Mouse (Mus musculus) gastrocnemius, adult 8-10 months (tissue): ENCODE data around the gene Gm49369. TPM values are rescaled to one million over a fixed set of nuclear protein-coding genes. Genes with fewer than 3 reads are reported as not detected.
"Not testable (repeated sequence)": the region's sequence is repeated elsewhere in the genome, so short reads cannot be mapped to it uniquely, and the experiment has no call there.

ENCODE experiments used
- DNase-seq, 2 experiments: peaks; one replicate each; pipeline ENCODE4 v3.0.0; 2022; ENCODE audit warnings: low spot score in 2 of 2
- total RNA-seq, 4 experiments: library from RNA; stranded (reverse); gene quantifications; 2 replicates each; pipeline ENCODE4 v1.2.4; 2022

The Gm49369 gene
- total RNA-seq, 4 experiments from 2014 or later, result 1.7 to 8.5 (median 4.8) TPM

DNA sequence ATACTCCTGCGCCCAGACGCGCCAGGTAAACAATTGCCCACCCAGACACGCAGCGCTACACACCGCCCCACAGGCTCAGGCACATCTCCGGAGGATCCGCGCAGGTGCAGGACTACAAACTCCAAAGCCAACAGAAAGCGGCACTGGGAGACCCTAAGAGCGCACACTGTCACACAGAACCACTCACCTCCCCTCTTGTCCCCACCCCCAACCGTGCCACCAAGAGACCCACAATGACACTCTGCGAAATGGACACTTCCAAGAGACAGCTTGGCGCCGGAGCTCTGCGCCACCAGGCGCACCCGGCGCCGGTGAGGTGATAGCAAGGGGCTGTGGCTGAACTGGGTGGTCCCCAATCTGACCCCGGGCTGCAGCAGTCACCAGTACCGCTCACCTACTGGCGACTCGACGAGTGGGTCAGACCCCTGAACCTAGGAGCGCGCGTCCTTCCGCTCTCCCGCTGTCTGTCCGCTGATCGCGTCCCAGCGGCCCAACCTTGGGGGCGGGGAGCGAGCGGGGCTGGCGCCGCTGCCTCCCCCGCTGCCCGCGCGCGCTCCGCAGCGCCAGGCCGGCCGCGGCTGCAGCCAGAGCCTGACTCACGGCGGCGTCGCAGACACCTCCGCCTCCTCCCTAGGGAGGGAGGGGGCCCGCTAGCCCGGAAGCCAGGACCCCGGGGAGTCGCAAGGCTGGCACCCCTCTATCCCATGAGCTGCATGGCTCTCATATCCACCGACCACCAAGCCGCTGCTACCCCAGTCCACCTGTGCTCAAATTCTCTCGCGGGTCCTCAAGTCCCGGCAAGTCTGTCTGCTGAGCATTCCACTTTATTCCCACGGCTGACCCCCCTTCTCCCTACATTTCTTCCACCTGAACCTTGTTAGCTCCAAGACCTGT lies 10.5 kb downstream of the Gm49369 start:
- DNase-seq, result no peak

- no peak for DNase-seq
These were observed 11.1 kb downstream of the Gm49369 start for GRCm38 (mm10) chr7:142371398-142371767.

DNA sequence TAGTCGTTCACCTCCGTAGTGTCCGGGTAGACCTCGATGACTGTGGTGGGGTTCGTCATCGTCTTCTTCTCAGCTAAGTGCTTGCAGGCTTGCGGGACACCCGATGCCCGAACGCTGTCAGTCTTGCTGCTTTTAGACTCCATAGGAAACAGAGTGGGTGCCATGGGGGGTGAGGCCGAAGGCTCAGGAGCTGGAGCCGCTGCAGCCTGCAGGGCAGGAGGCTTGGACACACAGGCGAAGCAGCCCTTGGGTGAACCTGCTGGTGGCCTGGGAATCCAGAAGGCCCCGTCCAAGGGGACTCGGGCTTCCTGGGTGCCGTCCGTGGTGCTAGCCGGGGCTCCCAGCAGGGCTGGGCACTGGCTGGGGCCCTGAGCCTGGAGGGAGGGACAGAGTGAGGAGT lies 11.5 kb downstream of the Gm49369 start:
- DNase-seq, result no peak

- peak in 1 of 2 experiments; percentile 29 for DNase-seq
These were observed 12.6 kb downstream of the Gm49369 start for GRCm38 (mm10) chr7:142369820-142370219.

DNA sequence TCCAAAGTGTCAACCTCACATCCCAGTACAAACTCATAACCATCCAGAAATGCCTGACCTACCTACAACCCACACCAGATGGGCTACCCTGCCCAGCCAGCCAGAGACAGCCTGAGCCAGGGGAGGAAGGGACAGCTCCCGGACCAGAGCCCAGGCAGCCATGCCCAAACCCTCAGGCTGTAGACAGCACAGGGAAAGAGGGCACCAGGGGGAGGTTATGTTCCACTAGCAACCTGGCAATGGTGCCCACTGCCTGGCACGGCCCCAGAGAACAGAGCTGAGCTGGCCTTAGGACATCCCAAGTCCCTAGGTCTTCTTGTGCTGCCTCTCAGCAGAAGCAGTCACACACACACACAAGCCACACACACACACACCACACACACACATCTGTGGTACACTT lies 13.6 kb downstream of the Gm49369 start:
- DNase-seq, result peak; percentile 73 to 74

DNA sequence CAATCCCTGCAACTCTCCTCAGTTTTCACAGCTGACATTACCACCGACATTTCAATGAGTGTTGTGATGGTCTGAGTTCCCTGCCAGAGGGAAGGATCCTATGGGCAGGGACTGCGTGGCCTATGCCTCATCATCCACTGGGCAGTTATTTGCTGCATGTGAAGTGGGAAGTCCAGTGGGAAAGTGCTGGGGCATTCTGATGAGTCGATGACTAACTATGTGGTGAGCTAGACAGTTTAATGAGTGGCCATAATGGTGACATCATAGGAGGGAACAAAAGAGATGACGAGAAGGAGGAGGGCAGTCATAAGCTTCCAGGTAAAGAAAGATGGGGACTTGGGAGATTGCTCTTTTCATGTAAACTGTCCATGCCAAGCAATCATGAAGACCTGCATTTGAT lies 19.4 kb downstream of the Gm49369 start:
- DNase-seq, result no peak

DNA sequence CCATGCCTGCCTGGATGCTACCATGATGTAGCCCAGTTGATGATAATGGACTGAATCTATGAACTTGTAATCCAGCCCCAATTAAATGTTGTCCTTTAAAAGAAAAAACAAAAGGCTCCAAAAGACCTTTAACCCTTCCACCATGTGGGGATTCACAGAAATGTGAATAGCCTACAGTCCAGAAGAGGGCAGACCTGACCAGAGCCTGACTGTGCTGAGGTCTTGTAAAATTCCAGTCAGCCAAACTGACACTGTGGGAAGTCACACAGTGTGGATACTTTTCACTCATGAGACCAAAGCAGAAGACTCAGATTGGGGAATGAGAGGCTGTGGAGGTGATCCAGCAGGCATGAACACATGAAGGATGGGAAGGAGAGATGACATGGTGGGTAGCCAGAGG lies 21.7 kb downstream of the Gm49369 start:
- DNase-seq, result no peak

DNA sequence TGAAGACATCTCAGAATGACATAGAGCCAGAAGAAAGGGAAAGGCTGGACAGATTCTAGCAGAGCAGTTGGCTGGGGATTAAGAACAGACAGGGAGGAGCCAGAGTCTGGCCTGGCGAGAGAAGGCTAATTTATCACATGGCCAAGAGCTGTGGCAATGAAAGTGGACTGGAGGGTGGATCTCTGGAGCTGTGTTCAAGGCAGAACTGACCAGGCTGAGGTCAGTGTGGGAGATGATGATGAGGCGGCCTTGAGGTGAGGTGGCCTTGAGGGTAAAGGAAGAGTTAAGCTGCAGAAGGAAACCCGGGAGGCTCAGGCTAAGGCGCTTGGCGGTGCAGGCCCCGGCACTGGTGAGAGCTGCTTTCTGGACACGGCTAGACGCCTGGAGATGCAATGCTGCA lies 23.3 kb downstream of the Gm49369 start:
- no peak for DNase-seq

- DNase-seq, result no peak
These were observed 24.9 kb downstream of the Gm49369 start for GRCm38 (mm10) chr7:142357566-142357965.

DNA sequence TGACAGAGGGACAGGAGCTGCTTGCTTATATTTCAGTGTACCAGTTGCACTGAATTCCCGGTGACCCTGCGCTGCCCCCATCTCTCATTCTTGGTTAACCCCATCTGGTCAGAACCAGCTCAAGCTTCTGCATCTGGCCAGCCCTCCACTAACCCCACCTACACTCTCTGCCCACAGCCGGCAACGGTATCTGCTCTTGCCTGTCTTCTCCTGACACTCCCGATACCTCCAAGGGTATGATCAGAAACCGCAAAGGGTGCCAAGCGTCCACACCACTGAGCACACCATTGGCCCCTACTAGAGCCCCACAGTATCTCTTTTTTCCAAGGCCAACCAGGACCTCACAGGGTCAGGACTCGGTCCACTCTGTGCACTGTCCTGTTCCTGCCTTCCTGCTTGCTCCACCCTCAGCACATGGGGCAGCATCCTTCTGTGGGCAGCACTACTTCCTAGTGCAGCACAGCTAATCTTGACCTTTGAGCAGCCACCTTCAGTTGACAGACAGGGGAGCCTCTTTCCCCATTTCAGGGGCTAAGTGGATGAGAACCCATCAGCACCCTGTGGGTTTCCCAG lies 27.7 kb downstream of the Gm49369 start:
- DNase-seq, result no peak

DNA sequence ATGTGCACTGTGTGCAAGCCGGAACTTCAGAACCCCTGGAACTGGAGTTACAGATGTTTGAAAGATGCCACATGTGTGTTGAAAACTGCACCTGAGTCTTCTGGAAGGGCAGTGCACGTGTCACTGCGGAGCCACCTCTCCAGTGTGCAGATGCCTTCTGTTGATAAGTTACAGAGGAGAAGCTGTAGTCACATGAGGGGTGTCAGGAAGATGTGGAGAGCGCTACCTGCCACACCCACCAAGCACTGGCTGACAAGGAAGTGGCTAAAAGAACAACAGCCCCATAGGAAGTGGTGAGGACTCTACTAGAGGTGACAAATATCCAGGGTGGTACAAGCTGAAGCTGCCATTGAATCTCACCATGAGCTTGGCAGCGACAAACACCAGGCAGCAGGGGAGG lies 28.6 kb downstream of the Gm49369 start:
- no peak for DNase-seq

- no peak for DNase-seq
These were observed 30.9 kb downstream of the Gm49369 start for GRCm38 (mm10) chr7:142351569-142351968.

DNA sequence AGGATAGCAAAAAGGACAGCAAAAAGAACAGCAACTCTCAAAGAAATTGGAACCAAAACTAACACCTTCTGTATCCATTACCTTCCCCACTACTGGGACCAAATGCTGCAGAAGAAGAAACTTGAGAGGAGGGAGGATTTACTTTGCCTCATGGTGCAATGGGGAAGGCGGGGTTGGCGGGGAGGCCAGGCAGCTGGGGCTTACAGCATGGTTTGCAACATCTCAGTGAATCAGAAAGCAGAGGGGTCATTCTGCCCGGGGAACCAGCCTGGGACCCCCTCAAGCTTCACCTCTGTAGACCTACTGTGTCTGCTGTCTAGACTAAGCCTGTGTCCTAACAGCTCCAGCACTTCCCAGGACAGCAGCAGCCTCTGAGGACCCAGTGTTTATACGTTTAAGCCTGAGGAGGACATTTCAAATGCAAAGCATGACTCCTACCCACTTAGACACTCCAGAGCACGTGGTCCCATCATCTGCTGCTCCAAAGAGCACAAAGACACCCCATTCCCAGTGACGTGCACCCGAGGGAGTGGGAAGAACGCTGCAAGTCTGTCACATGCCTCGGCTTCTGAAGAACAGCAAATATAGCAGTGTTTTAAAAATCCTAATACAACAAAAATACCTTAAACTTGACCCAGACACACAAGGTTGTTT lies 33.0 kb downstream of the Gm49369 start:
- peak in 1 of 2 experiments; percentile 37 for DNase-seq

DNA sequence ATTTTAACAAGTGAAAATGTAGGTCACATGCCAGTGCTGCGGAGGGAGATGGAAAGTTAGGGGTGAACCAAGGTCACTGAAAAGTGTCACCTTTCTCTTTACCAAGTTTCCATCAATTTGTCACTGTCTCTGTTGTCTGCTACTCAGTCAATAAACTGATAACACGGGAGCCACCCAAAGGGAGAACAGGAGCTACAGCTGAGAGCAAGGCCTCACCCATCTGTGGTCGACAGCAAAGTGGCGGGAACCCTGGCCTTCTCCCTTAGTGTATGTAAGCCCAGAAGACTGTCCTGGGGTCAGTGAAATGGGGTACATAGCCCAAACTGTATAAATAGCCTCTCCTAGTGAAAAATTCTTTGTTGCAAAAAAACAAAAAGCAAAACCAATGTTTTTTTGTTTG lies 34.9 kb downstream of the Gm49369 start:
- DNase-seq, result no peak

- no peak for DNase-seq
These were observed 40.2 kb downstream of the Gm49369 start for GRCm38 (mm10) chr7:142342247-142342640.

GRCm38 (mm10) chr7:142341564-142342246 lies 40.8 kb downstream of the Gm49369 start:
- DNase-seq, result no peak

DNA sequence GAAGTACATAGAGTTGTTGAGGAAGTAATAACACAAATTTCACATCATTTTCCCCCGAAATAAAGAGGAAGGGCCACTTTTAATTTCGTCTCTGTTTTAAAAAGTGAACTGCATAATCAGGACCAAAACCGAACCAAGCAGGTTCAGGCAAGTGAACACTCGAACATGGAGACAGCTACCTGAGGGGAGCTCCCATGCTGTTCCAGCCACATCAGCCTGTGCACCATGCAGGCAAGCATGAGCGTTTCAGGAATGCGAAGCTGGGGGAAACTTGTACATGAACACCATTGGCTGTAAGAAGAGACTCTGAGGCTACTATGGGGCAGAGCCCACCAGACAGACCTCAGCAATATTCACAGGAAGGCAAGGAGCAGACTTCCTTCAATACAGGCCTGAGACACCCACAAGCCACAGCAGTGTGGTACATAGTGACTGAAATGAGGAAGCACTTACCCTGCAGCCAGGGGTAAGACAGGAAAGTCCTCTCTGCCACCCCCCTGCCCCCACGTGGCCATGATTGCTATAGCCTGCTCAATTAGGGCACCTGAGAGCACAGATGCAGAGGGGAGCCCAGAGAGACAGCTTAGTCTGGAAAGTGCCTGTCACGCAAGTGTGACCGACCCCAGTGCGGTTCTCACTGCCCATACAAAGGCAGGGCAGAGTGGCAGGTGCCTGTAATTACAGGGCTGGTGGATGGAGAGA lies 42.0 kb downstream of the Gm49369 start:
- DNase-seq, result no peak

- DNase-seq, result no peak
These were observed 47.3 kb downstream of the Gm49369 start for GRCm38 (mm10) chr7:142335151-142335550.

- DNase-seq, result peak; percentile 81 to 85
These were observed 48.2 kb downstream of the Gm49369 start for GRCm38 (mm10) chr7:142334246-142334645.

DNA sequence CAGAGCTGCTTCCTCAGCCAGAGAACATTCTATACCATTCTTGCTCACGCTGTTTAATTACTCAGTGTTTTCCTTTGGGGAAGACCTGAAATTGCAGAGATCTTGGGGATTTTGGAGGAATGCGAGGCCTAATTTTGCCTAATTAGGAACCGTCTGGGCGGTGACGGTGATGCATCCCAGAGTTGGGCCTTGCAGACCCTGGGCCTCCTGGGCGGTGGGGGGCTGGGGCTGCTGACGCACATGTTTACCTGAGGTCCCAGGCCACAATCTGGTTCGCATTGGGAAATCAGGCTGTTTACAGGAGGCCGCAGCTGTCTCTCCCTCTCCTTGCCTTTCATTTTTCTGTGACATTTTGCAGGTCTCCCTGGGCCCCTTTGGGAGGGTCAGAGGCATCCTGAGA lies 49.7 kb downstream of the Gm49369 start:
- not testable (repeated sequence) for DNase-seq

- DNase-seq, result no peak
These were observed 51.2 kb downstream of the Gm49369 start for GRCm38 (mm10) chr7:142331281-142331680.
